Mouse (Mus musculus): Measurements from ENCODE around the gene Zc3h7b. TPM values are rescaled to one million over a fixed set of nuclear protein-coding genes. Genes with fewer than 3 reads are reported as not detected.

Zc3h7b gene
- total RNA-seq, 4 experiments from 2014 or later, result 66.3 to 109 (median 89.1) TPM

DNA sequence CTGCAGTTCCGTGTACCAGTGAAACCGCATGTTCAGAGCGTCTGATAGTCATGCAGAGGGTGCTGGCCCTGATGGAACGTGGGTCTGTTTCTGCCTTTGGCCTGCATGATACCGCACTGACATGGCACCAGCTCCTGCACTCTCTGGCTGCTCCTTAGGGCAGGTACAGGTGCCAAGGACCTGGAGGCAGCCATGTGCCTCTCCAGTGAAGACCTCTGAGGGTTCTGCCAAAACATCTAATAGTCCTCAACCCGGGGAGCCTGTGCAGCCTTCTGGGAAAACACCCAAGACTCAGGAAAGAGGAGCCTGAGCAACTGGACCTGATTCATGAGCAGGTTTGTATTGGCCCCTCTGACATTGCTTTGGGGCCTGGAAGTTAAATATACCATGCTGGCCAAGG lies 53.0 kb downstream of the Zc3h7b start:
- no peak for DNase-seq

DNA sequence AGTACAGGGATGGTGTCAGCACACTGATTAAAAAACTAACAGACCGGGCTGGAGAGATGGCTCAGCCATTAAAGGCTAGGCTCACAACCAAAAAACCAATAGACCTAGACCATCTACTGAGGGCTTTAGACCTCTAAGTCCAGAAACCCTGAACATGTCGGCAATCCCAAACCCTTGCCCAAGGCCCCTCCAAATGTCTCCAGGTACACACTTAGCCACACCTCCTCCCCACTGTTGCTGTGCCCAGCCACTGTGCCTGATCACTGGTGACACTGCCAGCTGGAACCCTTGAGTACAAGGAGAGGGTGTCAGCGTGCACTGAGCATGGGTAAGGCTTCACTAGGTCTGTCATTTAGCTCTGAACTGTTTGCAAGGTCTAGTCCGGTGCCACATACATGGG lies 53.6 kb downstream of the Zc3h7b start:
- DNase-seq, result no peak

GRCm38 (mm10) chr15:81800391-81800790 lies 55.5 kb downstream of the Zc3h7b start:
- DNase-seq, result no peak

DNA sequence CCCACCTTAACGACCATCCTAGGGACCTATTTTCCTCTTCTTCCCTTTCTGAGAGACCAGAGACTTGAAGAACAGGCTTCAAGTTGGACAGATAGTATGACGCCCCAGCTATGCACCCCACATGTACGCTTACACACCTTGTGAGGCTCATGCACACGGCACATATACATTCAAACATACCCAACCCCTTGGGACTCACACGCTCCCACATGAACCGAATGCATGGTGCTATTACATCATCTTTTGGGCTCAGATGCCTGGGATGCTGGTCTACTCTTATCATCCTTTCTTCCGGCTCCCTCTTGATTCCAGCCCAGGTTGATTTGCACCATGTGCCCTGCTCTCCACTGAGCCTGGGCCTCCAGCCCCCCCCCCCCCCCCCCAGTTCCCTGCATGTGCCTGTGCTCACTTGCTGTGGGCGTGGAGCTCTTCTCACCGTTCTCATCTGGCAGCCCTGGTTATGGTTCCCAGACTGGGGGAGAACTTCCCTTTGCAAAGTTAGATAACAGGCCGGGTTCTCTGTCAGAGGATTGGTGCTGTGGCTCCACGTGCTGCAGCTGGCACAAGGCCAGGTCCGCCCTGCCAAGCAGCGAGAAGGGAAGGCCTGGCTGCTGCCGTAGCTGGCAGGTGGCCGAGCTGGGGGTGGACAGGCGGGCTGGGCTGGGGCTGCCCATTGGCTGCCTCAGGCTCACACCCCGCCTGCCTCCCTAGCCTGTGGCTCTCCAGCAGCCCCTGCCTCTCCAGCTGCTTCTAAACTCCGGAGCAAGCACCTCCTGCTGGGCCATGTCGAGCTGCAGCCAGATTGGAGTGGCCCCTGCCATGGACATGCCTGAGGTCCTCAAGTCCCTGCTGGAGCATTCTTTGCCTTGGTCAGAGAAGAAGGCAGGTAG lies 57.4 kb downstream of the Zc3h7b start, which contains the start of gene Tef:
TSS of gene Tef (plus strand) at position 421 of the 890 bp plus-strand sequence.
- DNase-seq, result peak; percentile 99

- no peak for DNase-seq
Observed at GRCm38 (mm10) chr15:81802941-81803351, 58.1 kb downstream of the Zc3h7b start.

DNA sequence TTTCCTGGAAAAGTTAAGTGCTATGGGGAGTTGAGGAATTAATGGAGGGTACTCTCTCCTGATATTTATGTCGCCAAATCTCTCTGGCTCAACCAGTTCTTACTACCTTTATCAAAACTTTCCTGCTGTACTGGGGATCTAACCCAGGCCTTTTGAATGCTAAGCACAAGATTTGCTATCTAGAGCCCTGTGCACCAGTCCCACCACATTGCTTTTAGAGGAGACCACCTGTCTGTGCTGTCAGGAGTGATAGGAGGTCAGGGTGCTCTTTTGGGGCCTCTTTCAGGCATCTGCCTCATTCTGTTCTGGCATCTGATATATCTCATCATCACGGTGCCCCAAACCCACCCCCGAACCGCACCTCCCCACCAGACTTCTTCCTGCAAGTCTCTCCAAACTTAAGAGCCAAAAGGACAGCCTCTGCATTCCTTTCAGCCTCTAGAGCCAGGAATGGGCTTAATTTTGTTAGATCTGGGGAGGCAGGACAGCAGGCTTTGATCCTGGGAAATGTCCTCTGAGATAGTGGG lies 58.6 kb downstream of the Zc3h7b start:
- DNase-seq, result no peak

DNA sequence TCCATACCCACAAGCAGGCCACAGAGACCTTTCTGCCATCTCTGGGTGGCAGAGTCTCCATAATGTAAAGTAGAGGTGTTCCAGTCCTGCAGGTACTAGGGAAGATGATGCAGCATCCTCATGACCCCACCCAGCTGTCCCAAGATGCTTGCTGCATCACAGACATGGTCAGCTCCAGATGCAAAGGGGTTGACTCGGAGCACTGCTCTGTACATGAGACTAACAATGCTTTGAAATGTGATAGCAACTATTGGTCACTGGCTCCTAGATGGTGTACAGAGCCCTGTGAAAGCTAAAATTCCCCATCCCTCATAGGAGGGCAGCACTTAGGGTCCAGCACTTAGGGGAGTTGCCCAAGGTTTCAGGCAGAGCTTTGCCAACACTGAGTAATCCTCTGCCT lies 59.3 kb downstream of the Zc3h7b start:
- no peak for DNase-seq

- DNase-seq, result no peak
Observed at GRCm38 (mm10) chr15:81804883-81805282, 60.0 kb downstream of the Zc3h7b start.

DNA sequence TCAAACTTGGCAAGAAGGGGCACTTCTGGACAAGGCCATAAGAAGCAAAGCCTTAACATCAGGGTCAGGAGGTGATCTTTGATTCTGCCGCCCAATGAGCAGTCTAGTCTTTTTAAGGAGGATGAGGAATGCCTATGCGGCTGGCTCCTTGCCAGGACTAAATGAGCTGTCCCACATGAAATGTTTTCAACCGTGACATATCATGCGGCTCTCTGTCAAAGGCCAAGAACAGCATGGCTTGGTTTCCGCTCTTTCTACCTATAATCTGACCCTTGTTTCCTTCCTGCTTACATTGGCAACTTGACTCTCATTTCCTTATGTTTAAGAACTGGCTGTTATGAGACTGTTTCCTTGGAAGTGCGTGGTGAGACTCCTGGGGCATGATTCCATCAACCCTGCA lies 60.8 kb downstream of the Zc3h7b start:
- peak; percentile 60 for DNase-seq

DNA sequence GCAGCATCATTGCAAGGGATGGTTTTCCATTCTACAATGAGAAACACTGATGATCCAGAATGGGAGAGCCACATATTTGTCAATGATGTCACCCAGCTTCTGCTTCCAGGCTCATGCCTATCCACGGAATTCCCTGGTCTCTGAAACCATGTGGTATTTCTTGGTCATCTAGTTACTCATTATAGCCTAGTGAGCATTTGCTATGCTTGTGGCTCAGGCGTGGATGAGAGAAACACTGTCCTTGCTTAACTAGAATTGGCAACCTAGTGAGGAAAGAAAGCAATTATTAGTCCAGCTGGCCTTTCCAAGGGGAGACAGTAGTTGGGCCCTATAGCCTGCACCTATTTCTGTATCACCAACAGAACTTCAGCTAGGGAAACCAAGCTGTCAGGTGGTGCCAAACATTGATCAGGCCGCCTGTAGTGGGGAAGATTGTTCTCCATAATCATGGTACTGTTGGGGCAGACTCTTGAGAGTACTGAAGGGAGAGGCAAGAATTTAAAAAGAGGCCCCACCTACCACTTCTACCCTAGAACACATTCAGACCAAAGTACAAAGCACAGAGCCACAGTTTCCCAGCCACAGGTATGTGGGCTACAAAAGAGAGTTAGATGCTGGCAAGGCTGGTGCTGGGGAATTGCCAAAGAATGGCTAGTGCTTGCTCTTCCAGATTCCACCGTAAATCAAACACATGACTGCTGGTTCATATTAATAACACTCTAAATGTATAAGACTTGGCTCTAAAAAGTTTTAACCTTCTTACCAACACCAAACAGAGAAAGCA lies 62.0 kb downstream of the Zc3h7b start:
- no peak for DNase-seq

DNA sequence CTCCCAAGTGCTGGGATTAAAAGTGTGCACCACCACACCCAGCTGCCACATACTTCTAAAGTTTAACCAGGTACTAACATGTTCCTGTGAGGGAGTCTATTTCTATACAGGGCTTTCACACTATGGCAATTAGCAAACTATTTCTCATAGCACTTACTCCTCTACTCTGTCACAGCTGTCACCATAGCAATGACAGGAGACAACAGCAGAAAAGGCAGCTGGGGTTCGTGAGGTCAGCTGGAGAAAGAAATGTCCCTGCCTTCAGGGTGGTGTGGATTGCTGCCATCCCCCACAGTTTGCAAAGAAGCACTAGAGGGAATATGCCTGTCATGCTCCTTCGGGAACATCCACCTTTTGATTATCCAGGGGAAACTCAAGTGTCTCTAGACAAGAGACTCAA lies 63.9 kb downstream of the Zc3h7b start:
- DNase-seq, result no peak

DNA sequence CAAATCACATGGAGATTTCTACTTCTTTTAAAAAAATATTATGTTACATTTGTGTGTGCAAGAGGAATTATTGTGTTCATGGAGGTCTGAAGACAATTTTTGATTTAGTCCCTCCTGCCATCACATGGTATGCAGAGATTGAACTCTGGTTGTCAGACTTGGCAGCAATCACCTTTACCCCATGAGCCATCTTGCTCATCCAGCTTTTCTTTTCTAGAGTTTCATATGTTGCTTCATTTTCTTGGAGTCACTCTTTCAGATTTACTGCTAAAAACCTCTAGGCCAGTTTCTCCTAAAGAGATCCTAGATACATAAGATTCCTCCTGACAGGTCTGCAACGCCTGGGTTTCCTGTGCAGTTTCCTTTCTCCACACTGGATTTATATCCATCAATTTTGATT lies 64.7 kb downstream of the Zc3h7b start:
- DNase-seq, result no peak

DNA sequence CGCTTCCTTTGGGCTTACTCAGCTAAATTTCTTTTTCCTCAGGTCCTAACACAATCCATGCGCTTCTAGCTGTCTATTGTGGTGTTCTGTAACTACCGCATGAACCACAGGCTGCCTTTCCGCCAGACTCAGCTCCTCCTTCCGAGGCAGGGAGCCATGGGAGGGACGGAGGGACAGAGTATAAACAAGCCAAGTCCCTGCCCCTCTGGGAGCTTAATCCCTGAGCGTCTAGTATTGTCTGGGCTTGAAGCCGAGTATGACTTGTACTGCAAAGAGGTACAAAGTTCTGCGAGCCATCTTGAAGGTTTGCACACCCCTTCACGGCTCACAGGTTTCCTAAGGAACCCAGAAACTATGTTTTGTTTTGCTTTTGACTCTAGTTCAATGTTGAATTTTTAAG lies 65.3 kb downstream of the Zc3h7b start:
- DNase-seq, result peak; percentile 90

- peak; percentile 98 for DNase-seq
Observed at GRCm38 (mm10) chr15:81810671-81811598, 66.1 kb downstream of the Zc3h7b start.

DNA sequence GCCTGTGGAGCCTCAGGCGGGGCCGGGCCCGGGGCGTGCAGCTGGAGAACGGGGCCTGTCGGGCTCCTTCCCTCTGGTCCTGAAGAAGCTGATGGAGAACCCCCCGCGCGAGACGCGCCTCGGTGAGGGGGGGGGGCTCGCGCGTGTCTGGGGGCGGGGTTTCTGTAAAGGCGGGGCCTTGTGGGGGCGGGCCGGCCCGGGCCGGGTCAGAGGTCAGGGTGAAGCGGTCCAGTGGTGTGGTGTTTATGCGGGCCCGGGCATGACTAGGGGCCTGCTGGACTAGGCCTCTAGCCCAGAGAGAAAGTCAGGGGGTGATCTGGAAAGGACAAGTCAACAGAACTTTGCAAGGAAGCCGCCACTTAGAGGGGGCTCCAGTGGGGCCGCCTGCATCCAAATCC lies 66.7 kb downstream of the Zc3h7b start:
- no peak for DNase-seq

GRCm38 (mm10) chr15:81812287-81812686 lies 67.4 kb downstream of the Zc3h7b start:
- DNase-seq, result no peak

- DNase-seq, result no peak
Observed at GRCm38 (mm10) chr15:81812696-81813631, 68.1 kb downstream of the Zc3h7b start.

- DNase-seq, result no peak
Observed at GRCm38 (mm10) chr15:81813986-81814705, 69.3 kb downstream of the Zc3h7b start.

DNA sequence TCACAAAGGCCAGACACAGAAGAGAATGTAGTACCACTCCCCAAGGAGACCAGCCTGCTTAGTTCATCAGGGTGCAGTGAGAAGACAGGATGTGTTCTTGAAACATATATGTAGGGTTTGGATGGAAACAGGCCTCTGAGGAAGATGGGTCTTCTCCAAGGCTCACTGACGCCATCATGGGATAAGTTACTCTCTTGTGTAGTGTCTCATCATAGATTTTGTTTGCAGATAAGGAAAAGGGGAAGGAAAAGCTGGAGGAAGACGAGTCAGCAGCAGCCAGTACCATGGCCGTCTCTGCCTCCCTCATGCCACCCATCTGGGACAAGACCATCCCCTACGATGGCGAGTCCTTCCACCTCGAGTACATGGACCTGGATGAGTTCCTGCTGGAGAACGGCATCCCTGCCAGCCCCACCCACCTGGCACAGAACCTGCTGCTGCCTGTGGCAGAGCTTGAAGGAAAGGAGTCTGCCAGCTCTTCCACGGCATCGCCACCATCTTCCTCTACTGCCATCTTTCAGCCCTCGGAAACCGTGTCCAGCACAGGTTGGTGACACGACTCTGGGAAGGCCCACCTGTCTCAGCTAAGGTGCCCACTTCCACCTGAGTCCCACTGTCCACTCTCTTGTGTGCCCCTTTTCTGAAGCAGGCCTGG lies 70.0 kb downstream of the Zc3h7b start:
- no peak for DNase-seq

DNA sequence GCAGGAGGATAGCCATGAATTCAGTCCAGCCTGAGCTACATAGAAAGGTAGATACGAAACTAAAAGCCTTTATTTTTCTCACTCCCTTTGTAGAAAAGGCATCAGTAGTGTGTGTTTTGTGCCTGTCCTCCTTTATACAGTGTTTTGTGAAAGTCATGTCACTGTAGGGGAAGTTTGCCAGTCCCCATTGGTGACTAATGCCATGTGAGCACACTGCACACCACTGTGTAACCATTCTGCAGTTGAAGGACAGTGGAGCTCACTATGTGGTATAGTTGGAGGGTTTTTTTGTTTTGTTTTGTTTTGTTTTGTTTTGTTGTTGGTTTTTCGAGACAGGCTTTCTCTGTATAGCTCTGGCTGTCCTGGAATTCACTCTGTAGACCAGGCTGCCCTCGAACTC lies 73.5 kb downstream of the Zc3h7b start:
- DNase-seq, result no peak

Data from adrenal gland, adult 8-10 months (tissue).